Mouse (Mus musculus): ENCODE data around the gene Pole4. TPM values are rescaled to one million over a fixed set of nuclear protein-coding genes. Genes with fewer than 3 reads are reported as not detected.

The Pole4 gene
- polyA plus RNA-seq, 1 experiment from 2014 or later: 100 TPM

- Histone ChIP-seq H3K27me3 (no peaks in the 10 kb centered on the region), H3K9ac (replicated peaks) (no peak overlapping the region), H3K36me3 (peaks cover 28% of the 10 kb centered on the region), H3K4me3 (no peak overlapping the region), H3K4me1 (no peaks in the 10 kb centered on the region), H3K27ac (replicated peaks) (no peak overlapping the region), H3K4me2 (replicated peaks) (0 out of 2 replicates have a peak overlapping the region, but pooled peaks have one; percentile 17), H3K9me3 (no peaks in the 10 kb centered on the region)
- 34% methylated on average over 6 of the region's 6 CpGs for WGBS
- ATAC-seq (ENCODE audit: low FRiP score, low read depth): peak; percentile 35; the same call in 1 of the 2 replicates
Measured at GRCm38 (mm10) chr6:82740269-82740668, 35.1 kb upstream of the Pole4 start.

DNA sequence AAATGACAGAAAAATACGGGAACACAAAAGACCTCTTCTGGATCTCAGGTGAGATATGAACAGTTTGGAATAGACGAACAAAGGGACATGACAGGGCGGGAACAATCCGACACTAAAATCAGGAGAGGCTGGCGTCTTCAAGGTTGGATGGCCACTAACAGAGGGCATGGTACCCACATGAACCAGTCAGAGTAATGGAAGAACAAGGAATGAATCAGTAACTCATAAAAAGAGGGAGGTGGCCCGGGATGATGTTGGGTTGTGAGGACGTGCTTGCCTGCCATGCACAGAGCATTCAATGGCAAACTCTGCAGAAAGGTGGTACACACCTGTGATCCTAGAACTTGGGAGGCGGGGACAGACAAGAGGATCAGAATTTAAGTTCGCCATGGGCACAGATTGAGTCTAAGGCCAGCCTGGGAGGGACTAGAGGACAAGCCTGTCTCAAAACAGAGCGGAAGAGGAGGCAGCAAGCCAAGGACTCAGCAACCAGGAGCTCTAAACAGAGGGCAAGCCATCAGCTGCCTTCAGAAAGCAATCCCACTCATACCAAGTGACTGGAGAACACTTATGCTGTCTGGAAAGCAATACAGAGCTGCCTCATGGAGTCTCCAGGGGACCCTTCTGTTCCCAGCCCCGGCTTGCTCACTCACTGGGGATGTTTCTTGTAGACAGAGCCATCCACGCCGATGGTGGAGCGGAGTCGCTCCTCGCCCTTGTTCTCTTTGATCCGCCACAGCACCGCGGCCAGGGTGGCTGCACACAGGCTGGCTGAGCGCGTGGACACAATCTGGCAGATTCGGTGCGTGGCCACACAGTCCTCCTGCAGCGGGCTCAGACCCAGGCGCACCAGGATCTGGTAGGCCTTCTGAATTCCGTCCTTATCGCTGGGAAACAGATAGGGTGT is 32.7 kb upstream of the Pole4 start:
- no peak for ATAC-seq (ENCODE audit: low FRiP score, low read depth)
- H3K36me3 ChIP-seq: peaks cover 25% of the 10 kb centered on the region
- H3K9ac ChIP-seq (replicated peaks): no peak overlapping the region
- no peak overlapping the region for H3K4me3 ChIP-seq
- H3K27ac ChIP-seq (replicated peaks): no peak overlapping the region
- H3K9me3 ChIP-seq: no peaks in the 10 kb centered on the region
- H3K27me3 ChIP-seq: no peaks in the 10 kb centered on the region
- no peaks in the 10 kb centered on the region for H3K4me1 ChIP-seq
- H3K4me2 ChIP-seq (replicated peaks): no peak overlapping the region
- 94% methylated on average over 27 of the region's 27 CpGs for whole genome bisulfite sequencing

DNA sequence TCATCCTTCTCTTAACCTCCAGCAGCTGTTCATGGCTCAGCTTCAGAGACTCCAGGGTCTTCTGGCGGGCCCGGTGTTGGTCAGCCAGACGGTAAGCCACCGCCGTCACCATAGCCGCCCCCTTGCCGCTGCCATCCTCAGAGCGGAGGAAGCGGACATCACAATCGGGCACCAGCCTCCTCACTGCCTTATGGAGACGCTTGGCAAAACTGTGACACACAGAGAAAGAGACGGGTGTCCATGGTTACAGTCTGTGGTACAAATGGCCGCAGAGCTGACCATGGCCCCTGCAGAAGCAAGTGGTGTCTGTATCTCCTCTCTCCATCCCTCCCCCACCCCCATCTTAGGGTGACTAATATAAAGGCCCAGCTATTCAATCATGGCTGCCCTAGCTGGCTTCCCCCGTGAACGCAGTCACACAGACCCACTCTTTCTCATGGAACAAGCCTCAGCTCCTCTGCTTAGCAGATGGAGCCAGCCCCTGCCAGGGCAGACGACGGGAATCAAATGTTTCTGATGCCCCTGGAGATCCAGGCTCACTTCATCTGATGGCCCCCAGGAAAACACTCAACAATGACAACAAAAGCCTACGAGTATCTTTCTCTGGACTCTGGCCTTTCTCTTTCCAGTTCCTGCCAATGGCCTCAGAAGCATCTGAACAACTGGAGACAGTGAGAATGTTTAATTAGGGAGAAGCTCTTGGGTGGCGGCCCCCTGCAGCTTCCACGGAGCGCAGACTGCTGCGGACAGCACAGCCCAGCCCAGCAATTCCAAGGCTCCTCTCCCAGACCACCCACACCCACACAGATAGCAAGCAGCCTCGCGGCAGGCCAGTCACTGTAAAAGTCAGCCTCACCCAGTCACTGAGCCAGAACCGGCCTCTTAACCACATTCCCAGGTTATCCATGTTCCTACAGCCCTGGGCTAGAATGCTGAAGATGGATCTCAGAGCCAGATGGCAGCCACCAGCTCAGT is 31.7 kb upstream of the Pole4 start:
- no peak for ATAC-seq (ENCODE audit: low FRiP score, low read depth)
- Histone ChIP-seq H3K4me2 (replicated peaks) (no peak overlapping the region), H3K4me3 (no peak overlapping the region), H3K27ac (replicated peaks) (no peak overlapping the region), H3K9me3 (no peaks in the 10 kb centered on the region), H3K36me3 (peaks cover 20% of the 10 kb centered on the region), H3K27me3 (no peaks in the 10 kb centered on the region), H3K4me1 (no peaks in the 10 kb centered on the region), H3K9ac (replicated peaks) (no peak overlapping the region)
- WGBS: 88% methylated on average over 25 of the region's 25 CpGs

GRCm38 (mm10) chr6:82735347-82735746 is 30.2 kb upstream of the Pole4 start:
- Histone ChIP-seq H3K27me3 (no peaks in the 10 kb centered on the region), H3K4me1 (no peaks in the 10 kb centered on the region), H3K36me3 (peaks cover 35% of the 10 kb centered on the region), H3K4me3 (no peak overlapping the region), H3K27ac (replicated peaks) (no peak overlapping the region), H3K9ac (replicated peaks) (no peak overlapping the region), H3K4me2 (replicated peaks) (no peak overlapping the region), H3K9me3 (no peaks in the 10 kb centered on the region)
- 91% methylated on average over 7 of the region's 7 CpGs for WGBS
- no peak for ATAC-seq (ENCODE audit: low FRiP score, low read depth)

- Histone ChIP-seq H3K36me3 (peaks cover 52% of the 10 kb centered on the region), H3K4me2 (replicated peaks) (no peak overlapping the region), H3K9ac (replicated peaks) (no peak overlapping the region), H3K27me3 (no peaks in the 10 kb centered on the region), H3K4me1 (peaks cover under 1% of the 10 kb centered on the region; the same call in 1 of the 2 replicates), H3K27ac (replicated peaks) (no peak overlapping the region), H3K9me3 (no peaks in the 10 kb centered on the region), H3K4me3 (no peak overlapping the region)
- 94% methylated on average over 21 of the region's 21 CpGs for WGBS
- ATAC-seq (ENCODE audit: low FRiP score, low read depth): 0 out of 2 replicates have a peak, but pooled peaks have one; percentile 38
Measured at GRCm38 (mm10) chr6:82728635-82729034, 23.5 kb upstream of the Pole4 start.

- no peaks in the 10 kb centered on the region for H3K27me3 ChIP-seq
- peaks cover 52% of the 10 kb centered on the region for H3K36me3 ChIP-seq
- H3K27ac ChIP-seq (replicated peaks): no peak overlapping the region
- H3K4me2 ChIP-seq (replicated peaks): no peak overlapping the region
- H3K9ac ChIP-seq (replicated peaks): no peak overlapping the region
- peaks cover 9% of the 10 kb centered on the region for H3K4me1 ChIP-seq
- no peak for ATAC-seq (ENCODE audit: low FRiP score, low read depth)
- WGBS: 97% methylated on average over 13 of the region's 13 CpGs
- no peaks in the 10 kb centered on the region for H3K9me3 ChIP-seq
- no peak overlapping the region for H3K4me3 ChIP-seq
Measured at GRCm38 (mm10) chr6:82727206-82727605, 22.0 kb upstream of the Pole4 start.

DNA sequence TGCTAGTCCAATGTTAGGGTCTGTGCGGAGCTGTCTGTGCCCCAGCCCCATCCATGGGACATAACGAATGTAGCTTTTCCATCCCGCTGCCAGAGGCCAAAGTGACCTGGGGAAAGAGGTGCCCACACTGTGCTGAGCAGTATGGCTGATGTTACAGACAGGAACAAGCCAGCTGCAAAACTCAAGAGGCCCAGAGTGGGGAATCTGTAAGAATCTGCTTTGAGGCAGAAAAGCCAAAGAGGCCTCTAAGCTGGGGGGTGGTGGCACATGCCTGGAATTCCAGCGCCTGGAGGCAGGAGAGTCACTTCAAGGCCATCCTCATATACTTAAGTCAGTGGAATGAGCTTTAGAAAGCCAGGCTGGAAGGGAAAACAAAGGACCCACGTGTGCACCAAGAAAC is 18.2 kb upstream of the Pole4 start:
- Histone ChIP-seq H3K36me3 (peaks cover 21% of the 10 kb centered on the region), H3K9ac (replicated peaks) (no peak overlapping the region), H3K27ac (replicated peaks) (peak overlapping the region; percentile 35; the same call in 1 of the 2 replicates), H3K4me1 (peaks cover 9% of the 10 kb centered on the region), H3K4me3 (no peak overlapping the region), H3K9me3 (no peaks in the 10 kb centered on the region), H3K27me3 (no peaks in the 10 kb centered on the region), H3K4me2 (replicated peaks) (no peak overlapping the region)
- 39% methylated on average over 5 of the region's 5 CpGs for WGBS
- ATAC-seq (ENCODE audit: low FRiP score, low read depth): 0 out of 2 replicates have a peak, but pooled peaks have one; percentile 9

GRCm38 (mm10) chr6:82716126-82716525 is 11.0 kb upstream of the Pole4 start:
- ATAC-seq (ENCODE audit: low FRiP score, low read depth): no peak
- Histone ChIP-seq H3K27me3 (no peaks in the 10 kb centered on the region), H3K27ac (replicated peaks) (no peak overlapping the region), H3K36me3 (no peaks in the 10 kb centered on the region), H3K4me2 (replicated peaks) (no peak overlapping the region), H3K4me1 (no peaks in the 10 kb centered on the region), H3K9ac (replicated peaks) (no peak overlapping the region), H3K4me3 (no peak overlapping the region), H3K9me3 (no peaks in the 10 kb centered on the region)
- 88% methylated on average over 4 of the region's 4 CpGs for WGBS

DNA sequence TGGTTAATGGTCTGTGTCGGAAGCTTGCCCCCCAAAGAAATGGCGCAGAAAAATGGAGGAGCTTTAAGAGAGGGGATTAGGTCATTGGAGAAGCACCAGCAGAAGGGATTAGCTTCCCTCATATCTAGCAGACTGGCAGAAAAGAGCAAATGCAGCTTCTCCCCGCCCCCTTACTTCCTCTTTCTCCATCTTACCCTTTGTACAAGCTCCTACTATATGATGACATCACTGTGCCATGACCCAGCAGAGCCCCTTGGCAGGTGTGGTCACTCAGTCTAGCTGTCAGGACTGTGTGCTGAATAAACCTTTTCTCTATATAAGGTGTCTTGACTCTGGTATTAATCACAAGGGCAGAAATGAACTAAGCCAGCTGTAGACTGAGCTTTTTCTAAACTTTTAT is 10.5 kb upstream of the Pole4 start:
- Histone ChIP-seq H3K27ac (replicated peaks) (no peak overlapping the region), H3K4me1 (no peaks in the 10 kb centered on the region), H3K9me3 (no peaks in the 10 kb centered on the region), H3K9ac (replicated peaks) (no peak overlapping the region), H3K36me3 (no peaks in the 10 kb centered on the region), H3K4me3 (no peak overlapping the region), H3K4me2 (replicated peaks) (no peak overlapping the region), H3K27me3 (no peaks in the 10 kb centered on the region)
- 79% methylated on average over 3 of the region's 3 CpGs for WGBS
- no peak for ATAC-seq (ENCODE audit: low FRiP score, low read depth)

DNA sequence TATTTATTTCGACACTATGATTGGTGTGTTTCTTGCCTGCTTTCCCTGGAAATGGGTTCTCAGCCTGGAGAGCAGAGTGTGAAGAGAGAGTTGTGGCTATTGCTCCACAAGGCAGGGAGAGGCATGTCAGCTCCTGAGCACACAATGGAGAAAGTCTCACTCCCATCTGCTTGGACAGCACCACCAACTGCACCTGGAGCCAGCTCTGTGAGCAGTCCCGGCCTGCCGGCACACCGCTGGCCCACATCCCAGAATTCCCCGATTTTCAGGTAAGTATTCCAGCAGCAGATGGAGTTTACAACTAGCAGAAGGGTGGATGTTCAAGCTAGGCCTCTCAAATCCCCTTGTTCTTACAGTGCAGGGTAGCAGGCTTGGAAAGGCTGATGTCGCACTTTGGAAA is 10.1 kb upstream of the Pole4 start:
- no peaks in the 10 kb centered on the region for H3K36me3 ChIP-seq
- no peak overlapping the region for H3K4me3 ChIP-seq
- ATAC-seq (ENCODE audit: low FRiP score, low read depth): no peak
- H3K27me3 ChIP-seq: no peaks in the 10 kb centered on the region
- no peak overlapping the region for H3K27ac ChIP-seq (replicated peaks)
- no peak overlapping the region for H3K4me2 ChIP-seq (replicated peaks)
- WGBS: 87% methylated on average over 6 of the region's 6 CpGs
- no peaks in the 10 kb centered on the region for H3K9me3 ChIP-seq
- no peak overlapping the region for H3K9ac ChIP-seq (replicated peaks)
- no peaks in the 10 kb centered on the region for H3K4me1 ChIP-seq

- Histone ChIP-seq H3K27me3 (0 out of 2 replicates have a peak, but pooled peaks cover 3% of the 10 kb centered on the region), H3K4me3 (no peak overlapping the region), H3K9ac (replicated peaks) (no peak overlapping the region), H3K9me3 (no peaks in the 10 kb centered on the region), H3K4me2 (replicated peaks) (no peak overlapping the region), H3K36me3 (no peaks in the 10 kb centered on the region), H3K27ac (replicated peaks) (no peak overlapping the region), H3K4me1 (no peaks in the 10 kb centered on the region)
- WGBS: 88% methylated on average over 5 of the region's 5 CpGs
- no peak for ATAC-seq (ENCODE audit: low FRiP score, low read depth)
Measured at GRCm38 (mm10) chr6:82714841-82715240, 9.7 kb upstream of the Pole4 start.

GRCm38 (mm10) chr6:82714243-82714642 is 9.1 kb upstream of the Pole4 start:
- Histone ChIP-seq H3K27me3 (0 out of 2 replicates have a peak, but pooled peaks cover 3% of the 10 kb centered on the region), H3K4me2 (replicated peaks) (no peak overlapping the region), H3K36me3 (no peaks in the 10 kb centered on the region), H3K4me3 (no peak overlapping the region), H3K4me1 (no peaks in the 10 kb centered on the region), H3K27ac (replicated peaks) (no peak overlapping the region), H3K9me3 (no peaks in the 10 kb centered on the region), H3K9ac (replicated peaks) (no peak overlapping the region)
- ATAC-seq (ENCODE audit: low FRiP score, low read depth): peak; percentile 76
- WGBS: 14% methylated on average over 3 of the region's 3 CpGs

All from midbrain, embryonic 12.5 days (tissue).